In genomic region chr6:82854780-82855179, GRCm38 (mm10) we compare ENCODE assay signal across 15 mouse cellular contexts.
"Had no signal": no experiment of that assay in that cellular context is flagged by ENCODE, and none has a peak within 500 bp of the region (broad histone marks: within the 10 kb centered on the region; RNA-seq: fewer than 3 reads in every experiment).

No protein-coding gene starts in this region.

- H3K27me3 ChIP-seq: heart, embryonic 13.5 days; heart, embryonic 15.5 days; hindbrain, embryonic 12.5 days; intestine, embryonic 15.5 days; limb, embryonic 13.5 days; limb, embryonic 15.5 days; liver, embryonic 12.5 days had no signal

- H3K4me3 ChIP-seq: heart, embryonic 13.5 days; heart, embryonic 15.5 days; hindbrain, embryonic 10.5 days; hindbrain, embryonic 12.5 days; intestine, embryonic 15.5 days; layer of hippocampus, adult 2 months; left cerebral cortex, adult 2 months; limb, embryonic 13.5 days; limb, embryonic 15.5 days; liver, embryonic 12.5 days had no signal

- H3K4me1 ChIP-seq: hindbrain, embryonic 12.5 days; limb, embryonic 13.5 days; limb, embryonic 15.5 days; liver, embryonic 12.5 days had no signal

- DNase-seq: kidney, adult 18-20 months; kidney, adult 8-10 months; left cerebral cortex, postnatal 4 days had no signal

- H3K36me3 ChIP-seq: heart, embryonic 13.5 days; heart, embryonic 15.5 days; hindbrain, embryonic 10.5 days; hindbrain, embryonic 12.5 days; intestine, embryonic 15.5 days; limb, embryonic 13.5 days; limb, embryonic 15.5 days; liver, embryonic 12.5 days had no signal

- H3K27ac ChIP-seq: heart, embryonic 13.5 days; heart, embryonic 15.5 days; hindbrain, embryonic 10.5 days; hindbrain, embryonic 12.5 days; hindbrain, embryonic 14.5 days; intestine, embryonic 15.5 days; layer of hippocampus, adult 2 months; left cerebral cortex, adult 2 months; limb, embryonic 13.5 days; limb, embryonic 15.5 days; liver, embryonic 12.5 days had no signal

- H3K4me2 ChIP-seq: heart, embryonic 11.5 days; heart, embryonic 13.5 days; heart, embryonic 15.5 days; hindbrain, embryonic 12.5 days; hindbrain, embryonic 14.5 days; intestine, embryonic 15.5 days; limb, embryonic 13.5 days; limb, embryonic 15.5 days; liver, embryonic 12.5 days had no signal
